Comparison of ENCODE assay signal across 15 mouse cellular contexts in genomic region chr11:68302323-68302722, GRCm38 (mm10).
"Had no signal": no experiment of that assay in that cellular context is flagged by ENCODE, and none has a peak within 500 bp of the region (broad histone marks: within the 10 kb centered on the region; RNA-seq: fewer than 3 reads in every experiment).

No protein-coding gene starts in this region.

- H3K4me1 ChIP-seq: liver, embryonic 15.5 days; stomach, embryonic 15.5 days had no signal

- H3K9me3 ChIP-seq: intestine, embryonic 15.5 days; limb, embryonic 12.5 days; liver, embryonic 15.5 days; midbrain, embryonic 13.5 days; stomach, embryonic 15.5 days had no signal

- H3K9ac ChIP-seq: intestine, embryonic 15.5 days; limb, embryonic 12.5 days; liver, embryonic 15.5 days; midbrain, embryonic 13.5 days; stomach, embryonic 15.5 days had no signal

- H3K27me3 ChIP-seq: intestine, embryonic 15.5 days; liver, embryonic 15.5 days; midbrain, embryonic 13.5 days; stomach, embryonic 15.5 days had no signal

- DNase-seq: kidney, adult 18-20 months; kidney, postnatal 10 days; kidney, postnatal 4 days; lung, adult 2 months; lung, postnatal 14 days; right cerebral cortex, postnatal 14 days; thymus, adult 2 months; thymus, postnatal 25 days had no signal

- H3K4me3 ChIP-seq: intestine, embryonic 15.5 days; layer of hippocampus, adult 2 months; limb, embryonic 12.5 days; liver, embryonic 15.5 days; midbrain, embryonic 13.5 days; stomach, embryonic 15.5 days had no signal

- H3K36me3 ChIP-seq: intestine, embryonic 15.5 days; limb, embryonic 12.5 days; liver, embryonic 15.5 days; midbrain, embryonic 13.5 days; stomach, embryonic 15.5 days had no signal

- H3K27ac ChIP-seq: intestine, embryonic 15.5 days; layer of hippocampus, adult 2 months; limb, embryonic 12.5 days; liver, embryonic 15.5 days; macrophage; midbrain, embryonic 13.5 days; stomach, embryonic 15.5 days had no signal
